Mouse (Mus musculus) frontal cortex, postnatal 25 days (tissue): ENCODE results near the gene Gm14288.
"Not testable (repeated sequence)": the region's sequence is repeated elsewhere in the genome, so short reads cannot be mapped to it uniquely, and the experiment has no call there.

Experiments
- DNase-seq, 2 experiments: peaks; one replicate each; pipeline ENCODE4 v3.0.0; 2022; ENCODE audit warnings: low spot score in 2 of 2

Gm14288 gene

DNA sequence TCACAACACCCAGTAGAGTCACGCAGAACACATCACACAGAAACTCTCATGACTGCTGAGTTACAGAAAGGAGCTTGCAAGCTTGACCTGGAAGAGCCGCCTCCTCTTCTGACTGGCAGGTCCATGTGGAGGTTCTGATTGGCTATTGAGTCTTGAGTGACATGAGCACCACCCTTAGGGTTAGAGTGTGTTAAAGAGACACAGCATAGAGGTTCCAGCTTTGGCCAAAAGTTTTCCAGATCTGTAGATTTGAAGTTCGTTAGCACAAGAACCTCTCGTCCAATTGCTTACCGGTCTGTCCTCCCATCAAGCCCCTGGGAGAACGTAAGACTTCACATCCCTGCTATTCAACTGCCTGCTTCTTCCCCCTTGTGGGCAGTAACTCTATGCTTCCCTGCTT, at the start of gene Gm14288:
Gene Gm14288 (minus strand): TSS at position 101 of the 400 bp plus-strand sequence.
- not testable (repeated sequence) for DNase-seq

DNA sequence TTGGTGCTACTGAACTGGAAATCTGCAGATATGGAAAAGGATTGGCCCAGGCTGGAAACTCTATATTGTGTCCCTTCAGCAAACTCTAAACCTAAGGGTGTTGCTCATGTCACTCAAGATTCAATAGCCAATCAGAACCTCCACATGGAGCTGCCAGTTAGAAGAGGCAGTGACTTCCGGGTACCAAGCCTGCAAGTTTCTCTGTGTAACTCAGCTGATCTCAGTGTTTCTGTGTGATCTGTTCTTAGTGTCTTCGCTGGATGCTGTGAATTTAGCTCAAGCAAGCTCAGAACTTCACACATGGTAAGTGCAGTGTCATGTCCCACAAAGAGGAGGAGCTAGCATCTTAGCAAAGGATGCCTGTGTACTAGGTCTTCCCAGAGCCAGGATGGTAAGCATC, 59.7 kb downstream of the Gm14288 start, which contains the start of gene Gm2007:
Gene Gm2007 (plus strand): TSS at position 301 of the 400 bp plus-strand sequence.
- DNase-seq = not testable (repeated sequence)
